Mouse (Mus musculus): ENCODE data around the gene Suv39h1. TPM values are rescaled to one million over a fixed set of nuclear protein-coding genes. Genes with fewer than 3 reads are reported as not detected.
"Not testable (repeated sequence)": the region's sequence is repeated elsewhere in the genome, so short reads cannot be mapped to it uniquely, and the experiment has no call there.

The Suv39h1 gene
- polyA plus RNA-seq, 1 experiment from 2014 or later = 63.6 TPM

GRCm38 (mm10) chrX:8069166-8069565 is 5.4 kb downstream of the Suv39h1 start:
- Histone ChIP-seq H3K4me3 (ENCODE audit: low read length) (no peak overlapping the region), H3K27me3 (ENCODE audit: control insufficient read depth, insufficient read depth, low read depth, low read length) (no peaks in the 10 kb centered on the region), H3K4me2 (ENCODE audit: low read depth, low read length) (no peak overlapping the region), H3K9me3 (ENCODE audit: control insufficient read depth, low read length) (no peaks in the 10 kb centered on the region), H3K36me3 (ENCODE audit: control insufficient read depth, insufficient read depth, low read length) (peaks cover 17% of the 10 kb centered on the region), H3K4me1 (replicated peaks; ENCODE audit: control insufficient read depth, insufficient read depth, low read length) (0 out of 2 replicates have a peak, but pooled peaks cover 4% of the 10 kb centered on the region), H3K27ac (ENCODE audit: low read length) (no peak overlapping the region), H3K9ac (ENCODE audit: low read length) (no peak overlapping the region)
- no peak for ATAC-seq (ENCODE audit: low read depth)
- 83% methylated on average over 1 of the region's 1 CpGs for WGBS

- not testable (repeated sequence) for H3K4me2 ChIP-seq (ENCODE audit: low read depth, low read length); H3K9me3 ChIP-seq (ENCODE audit: control insufficient read depth, low read length); H3K27ac ChIP-seq (ENCODE audit: low read length); H3K36me3 ChIP-seq (ENCODE audit: control insufficient read depth, insufficient read depth, low read length); ATAC-seq (ENCODE audit: low read depth); H3K27me3 ChIP-seq (ENCODE audit: control insufficient read depth, insufficient read depth, low read depth, low read length); H3K4me3 ChIP-seq (ENCODE audit: low read length); H3K4me1 ChIP-seq (replicated peaks; ENCODE audit: control insufficient read depth, insufficient read depth, low read length); H3K9ac ChIP-seq (ENCODE audit: low read length)
- 79% methylated on average over 7 of the region's 8 CpGs for WGBS
These were observed 23.3 kb downstream of the Suv39h1 start for GRCm38 (mm10) chrX:8051044-8051781.

GRCm38 (mm10) chrX:8033009-8033408 is 41.6 kb downstream of the Suv39h1 start:
- 80% methylated on average over 1 of the region's 1 CpGs for WGBS
- Histone ChIP-seq H3K4me1 (replicated peaks; ENCODE audit: control insufficient read depth, insufficient read depth, low read length) (no peaks in the 10 kb centered on the region), H3K4me2 (ENCODE audit: low read depth, low read length) (no peak overlapping the region), H3K27ac (ENCODE audit: low read length) (no peak overlapping the region), H3K27me3 (ENCODE audit: control insufficient read depth, insufficient read depth, low read depth, low read length) (no peaks in the 10 kb centered on the region), H3K9me3 (ENCODE audit: control insufficient read depth, low read length) (no peaks in the 10 kb centered on the region), H3K9ac (ENCODE audit: low read length) (no peak overlapping the region), H3K36me3 (ENCODE audit: control insufficient read depth, insufficient read depth, low read length) (no peaks in the 10 kb centered on the region), H3K4me3 (ENCODE audit: low read length) (no peak overlapping the region)
- ATAC-seq (ENCODE audit: low read depth) = no peak

GRCm38 (mm10) chrX:8026811-8027210 is 47.7 kb downstream of the Suv39h1 start:
- Histone ChIP-seq H3K27me3 (ENCODE audit: control insufficient read depth, insufficient read depth, low read depth, low read length) (no peaks in the 10 kb centered on the region), H3K4me1 (replicated peaks; ENCODE audit: control insufficient read depth, insufficient read depth, low read length) (no peaks in the 10 kb centered on the region), H3K9ac (ENCODE audit: low read length) (no peak overlapping the region), H3K4me3 (ENCODE audit: low read length) (no peak overlapping the region), H3K9me3 (ENCODE audit: control insufficient read depth, low read length) (no peaks in the 10 kb centered on the region), H3K4me2 (ENCODE audit: low read depth, low read length) (no peak overlapping the region), H3K27ac (ENCODE audit: low read length) (no peak overlapping the region), H3K36me3 (ENCODE audit: control insufficient read depth, insufficient read depth, low read length) (no peaks in the 10 kb centered on the region)
- no peak for ATAC-seq (ENCODE audit: low read depth)
- 58% methylated on average over 4 of the region's 4 CpGs for WGBS

GRCm38 (mm10) chrX:8024795-8025194 is 49.8 kb downstream of the Suv39h1 start:
- H3K36me3 ChIP-seq (ENCODE audit: control insufficient read depth, insufficient read depth, low read length) = no peaks in the 10 kb centered on the region
- WGBS = 64% methylated on average over 2 of the region's 2 CpGs
- no peaks in the 10 kb centered on the region for H3K4me1 ChIP-seq (replicated peaks; ENCODE audit: control insufficient read depth, insufficient read depth, low read length)
- H3K4me2 ChIP-seq (ENCODE audit: low read depth, low read length) = no peak overlapping the region
- no peaks in the 10 kb centered on the region for H3K9me3 ChIP-seq (ENCODE audit: control insufficient read depth, low read length)
- H3K9ac ChIP-seq (ENCODE audit: low read length) = no peak overlapping the region
- no peak for ATAC-seq (ENCODE audit: low read depth)
- no peak overlapping the region for H3K27ac ChIP-seq (ENCODE audit: low read length)
- H3K27me3 ChIP-seq (ENCODE audit: control insufficient read depth, insufficient read depth, low read depth, low read length) = no peaks in the 10 kb centered on the region
- no peak overlapping the region for H3K4me3 ChIP-seq (ENCODE audit: low read length)

- Histone ChIP-seq H3K4me3 (ENCODE audit: low read length) (no peak overlapping the region), H3K9ac (ENCODE audit: low read length) (no peak overlapping the region), H3K9me3 (ENCODE audit: control insufficient read depth, low read length) (no peaks in the 10 kb centered on the region), H3K27ac (ENCODE audit: low read length) (no peak overlapping the region), H3K36me3 (ENCODE audit: control insufficient read depth, insufficient read depth, low read length) (no peaks in the 10 kb centered on the region), H3K4me1 (replicated peaks; ENCODE audit: control insufficient read depth, insufficient read depth, low read length) (no peaks in the 10 kb centered on the region), H3K4me2 (ENCODE audit: low read depth, low read length) (no peak overlapping the region), H3K27me3 (ENCODE audit: control insufficient read depth, insufficient read depth, low read depth, low read length) (no peaks in the 10 kb centered on the region)
- no peak for ATAC-seq (ENCODE audit: low read depth)
- WGBS = 82% methylated on average over 2 of the region's 2 CpGs
These were observed 54.3 kb downstream of the Suv39h1 start for GRCm38 (mm10) chrX:8020111-8020778.

- ATAC-seq (ENCODE audit: low read depth) = no peak
- no peaks in the 10 kb centered on the region for H3K36me3 ChIP-seq (ENCODE audit: control insufficient read depth, insufficient read depth, low read length)
- H3K27ac ChIP-seq (ENCODE audit: low read length) = no peak within 1 kb of the TSS
- no peaks in the 10 kb centered on the region for H3K27me3 ChIP-seq (ENCODE audit: control insufficient read depth, insufficient read depth, low read depth, low read length)
- 40% methylated on average over 2 of the region's 2 CpGs for WGBS
- H3K4me1 ChIP-seq (replicated peaks; ENCODE audit: control insufficient read depth, insufficient read depth, low read length) = no peaks in the 10 kb centered on the region
- H3K9ac ChIP-seq (ENCODE audit: low read length) = no peak within 1 kb of the TSS
- H3K9me3 ChIP-seq (ENCODE audit: control insufficient read depth, low read length) = no peaks in the 10 kb centered on the region
- no peak within 1 kb of the TSS for H3K4me2 ChIP-seq (ENCODE audit: low read depth, low read length)
- H3K4me3 ChIP-seq (ENCODE audit: low read length) = no peak within 1 kb of the TSS
These were observed 56.3 kb downstream of the Suv39h1 start, which contains the start of gene Glod5 for GRCm38 (mm10) chrX:8018286-8018685. Glod5 (minus strand) TSS chrX:8018492.

- H3K9me3 ChIP-seq (ENCODE audit: control insufficient read depth, low read length) = no peaks in the 10 kb centered on the region
- H3K9ac ChIP-seq (ENCODE audit: low read length) = no peak overlapping the region
- no peak for ATAC-seq (ENCODE audit: low read depth)
- H3K36me3 ChIP-seq (ENCODE audit: control insufficient read depth, insufficient read depth, low read length) = no peaks in the 10 kb centered on the region
- H3K27ac ChIP-seq (ENCODE audit: low read length) = no peak overlapping the region
- 9% methylated on average over 5 of the region's 5 CpGs for WGBS
- no peak overlapping the region for H3K4me3 ChIP-seq (ENCODE audit: low read length)
- no peaks in the 10 kb centered on the region for H3K27me3 ChIP-seq (ENCODE audit: control insufficient read depth, insufficient read depth, low read depth, low read length)
- no peak overlapping the region for H3K4me2 ChIP-seq (ENCODE audit: low read depth, low read length)
- no peaks in the 10 kb centered on the region for H3K4me1 ChIP-seq (replicated peaks; ENCODE audit: control insufficient read depth, insufficient read depth, low read length)
These were observed 57.4 kb downstream of the Suv39h1 start for GRCm38 (mm10) chrX:8017142-8017541.

- 15% methylated on average over 7 of the region's 7 CpGs for WGBS
- H3K4me1 ChIP-seq (replicated peaks; ENCODE audit: control insufficient read depth, insufficient read depth, low read length); H3K27ac ChIP-seq (ENCODE audit: low read length); H3K36me3 ChIP-seq (ENCODE audit: control insufficient read depth, insufficient read depth, low read length); H3K9ac ChIP-seq (ENCODE audit: low read length); H3K4me2 ChIP-seq (ENCODE audit: low read depth, low read length); H3K4me3 ChIP-seq (ENCODE audit: low read length); H3K27me3 ChIP-seq (ENCODE audit: control insufficient read depth, insufficient read depth, low read depth, low read length); H3K9me3 ChIP-seq (ENCODE audit: control insufficient read depth, low read length); ATAC-seq (ENCODE audit: low read depth): not testable (repeated sequence)
These were observed 58.9 kb downstream of the Suv39h1 start for GRCm38 (mm10) chrX:8015675-8016074.

Data from lung, embryonic 16.5 days (tissue).